Mouse (Mus musculus): ENCODE measurements around the gene Adgrl3. TPM values are rescaled to one million over a fixed set of nuclear protein-coding genes. Genes with fewer than 3 reads are reported as not detected.

Gene Adgrl3
- polyA plus RNA-seq, 1 experiment from 2014 or later: 8.5 TPM

GRCm38 (mm10) chr5:81077031-81077430 is 57.1 kb downstream of the Adgrl3 start:
- Histone ChIP-seq H3K9me3 (ENCODE audit: control insufficient read depth, low read length) (no peaks in the 10 kb centered on the region), H3K27ac (replicated peaks in 1 of 2; ENCODE audit: control insufficient read depth in 1 of 2, insufficient read depth in 1 of 2, low read depth in 2 of 2, low read length in 2 of 2) (no peak overlapping the region), H3K27me3 (ENCODE audit: control insufficient read depth, insufficient read depth, low read length) (no peaks in the 10 kb centered on the region), H3K4me3 (ENCODE audit: control insufficient read depth in 1 of 2, insufficient read depth in 1 of 2, low read depth in 1 of 2, low read length in 2 of 2) (no peak overlapping the region), H3K9ac (ENCODE audit: low read length) (no peak overlapping the region), H3K4me2 (ENCODE audit: low read length) (no peak overlapping the region), H3K4me1 (ENCODE audit: control insufficient read depth in 2 of 2, insufficient read depth in 2 of 2, low read length in 2 of 2) (peaks cover 2 to 5% of the 10 kb centered on the region in 2 experiments; a peak in 2 of 4 replicates), H3K36me3 (ENCODE audit: control insufficient read depth, insufficient read depth, low read length) (no peaks in the 10 kb centered on the region)
- WGBS: 91% methylated on average over 7 of the region's 7 CpGs
- ATAC-seq (ENCODE audit: insufficient number of reproducible peaks, insufficient read depth, low FRiP score, low read depth): no peak

- no peak overlapping the region for H3K4me2 ChIP-seq (ENCODE audit: low read length)
- H3K9ac ChIP-seq (ENCODE audit: low read length): no peak overlapping the region
- no peaks in the 10 kb centered on the region for H3K27me3 ChIP-seq (ENCODE audit: control insufficient read depth, insufficient read depth, low read length)
- peaks cover 2 to 5% of the 10 kb centered on the region in 2 experiments; a peak in 2 of 4 replicates for H3K4me1 ChIP-seq (ENCODE audit: control insufficient read depth in 2 of 2, insufficient read depth in 2 of 2, low read length in 2 of 2)
- H3K9me3 ChIP-seq (ENCODE audit: control insufficient read depth, low read length): no peaks in the 10 kb centered on the region
- no peak overlapping the region for H3K4me3 ChIP-seq (ENCODE audit: control insufficient read depth in 1 of 2, insufficient read depth in 1 of 2, low read depth in 1 of 2, low read length in 2 of 2)
- 83% methylated on average over 1 of the region's 1 CpGs for WGBS
- no peaks in the 10 kb centered on the region for H3K36me3 ChIP-seq (ENCODE audit: control insufficient read depth, insufficient read depth, low read length)
- no peak overlapping the region for H3K27ac ChIP-seq (replicated peaks in 1 of 2; ENCODE audit: control insufficient read depth in 1 of 2, insufficient read depth in 1 of 2, low read depth in 2 of 2, low read length in 2 of 2)
- no peak for ATAC-seq (ENCODE audit: insufficient number of reproducible peaks, insufficient read depth, low FRiP score, low read depth)
These were observed 58.1 kb downstream of the Adgrl3 start for GRCm38 (mm10) chr5:81077990-81078389.

- Histone ChIP-seq H3K9me3 (ENCODE audit: control insufficient read depth, low read length) (no peaks in the 10 kb centered on the region), H3K4me2 (ENCODE audit: low read length) (no peak overlapping the region), H3K4me1 (ENCODE audit: control insufficient read depth in 2 of 2, insufficient read depth in 2 of 2, low read length in 2 of 2) (0 out of 4 replicates have a peak, but pooled peaks cover 0 to 2% of the 10 kb centered on the region in 2 experiments), H3K27ac (replicated peaks in 1 of 2; ENCODE audit: control insufficient read depth in 1 of 2, insufficient read depth in 1 of 2, low read depth in 2 of 2, low read length in 2 of 2) (no peak overlapping the region), H3K9ac (ENCODE audit: low read length) (no peak overlapping the region), H3K27me3 (ENCODE audit: control insufficient read depth, insufficient read depth, low read length) (no peaks in the 10 kb centered on the region), H3K36me3 (ENCODE audit: control insufficient read depth, insufficient read depth, low read length) (no peaks in the 10 kb centered on the region), H3K4me3 (ENCODE audit: control insufficient read depth in 1 of 2, insufficient read depth in 1 of 2, low read depth in 1 of 2, low read length in 2 of 2) (no peak overlapping the region)
- ATAC-seq (ENCODE audit: insufficient number of reproducible peaks, insufficient read depth, low FRiP score, low read depth): no peak
- 76% methylated on average over 5 of the region's 5 CpGs for WGBS
These were observed 63.9 kb downstream of the Adgrl3 start for GRCm38 (mm10) chr5:81083698-81084360.

- 61% methylated on average over 4 of the region's 4 CpGs for WGBS
- H3K27ac ChIP-seq (replicated peaks in 1 of 2; ENCODE audit: control insufficient read depth in 1 of 2, insufficient read depth in 1 of 2, low read depth in 2 of 2, low read length in 2 of 2): no peak overlapping the region
- no peaks in the 10 kb centered on the region for H3K27me3 ChIP-seq (ENCODE audit: control insufficient read depth, insufficient read depth, low read length)
- no peaks in the 10 kb centered on the region for H3K9me3 ChIP-seq (ENCODE audit: control insufficient read depth, low read length)
- H3K4me1 ChIP-seq (ENCODE audit: control insufficient read depth in 2 of 2, insufficient read depth in 2 of 2, low read length in 2 of 2): 0 out of 4 replicates have a peak, but pooled peaks cover 0 to 2% of the 10 kb centered on the region in 2 experiments
- ATAC-seq (ENCODE audit: insufficient number of reproducible peaks, insufficient read depth, low FRiP score, low read depth): no peak
- H3K4me2 ChIP-seq (ENCODE audit: low read length): no peak overlapping the region
- H3K9ac ChIP-seq (ENCODE audit: low read length): no peak overlapping the region
- H3K36me3 ChIP-seq (ENCODE audit: control insufficient read depth, insufficient read depth, low read length): no peaks in the 10 kb centered on the region
- no peak overlapping the region for H3K4me3 ChIP-seq (ENCODE audit: control insufficient read depth in 1 of 2, insufficient read depth in 1 of 2, low read depth in 1 of 2, low read length in 2 of 2)
These were observed 65.2 kb downstream of the Adgrl3 start for GRCm38 (mm10) chr5:81085152-81085551.

GRCm38 (mm10) chr5:81088667-81089066 is 68.7 kb downstream of the Adgrl3 start:
- no peak overlapping the region for H3K9ac ChIP-seq (ENCODE audit: low read length)
- no peaks in the 10 kb centered on the region for H3K9me3 ChIP-seq (ENCODE audit: control insufficient read depth, low read length)
- WGBS: 94% methylated on average over 2 of the region's 2 CpGs
- ATAC-seq (ENCODE audit: insufficient number of reproducible peaks, insufficient read depth, low FRiP score, low read depth): no peak
- H3K27me3 ChIP-seq (ENCODE audit: control insufficient read depth, insufficient read depth, low read length): no peaks in the 10 kb centered on the region
- 0 out of 4 replicates have a peak, but pooled peaks cover 0 to 2% of the 10 kb centered on the region in 2 experiments for H3K4me1 ChIP-seq (ENCODE audit: control insufficient read depth in 2 of 2, insufficient read depth in 2 of 2, low read length in 2 of 2)
- H3K36me3 ChIP-seq (ENCODE audit: control insufficient read depth, insufficient read depth, low read length): no peaks in the 10 kb centered on the region
- no peak overlapping the region for H3K4me3 ChIP-seq (ENCODE audit: control insufficient read depth in 1 of 2, insufficient read depth in 1 of 2, low read depth in 1 of 2, low read length in 2 of 2)
- H3K27ac ChIP-seq (replicated peaks in 1 of 2; ENCODE audit: control insufficient read depth in 1 of 2, insufficient read depth in 1 of 2, low read depth in 2 of 2, low read length in 2 of 2): no peak overlapping the region
- H3K4me2 ChIP-seq (ENCODE audit: low read length): no peak overlapping the region

GRCm38 (mm10) chr5:81094618-81095017 is 74.7 kb downstream of the Adgrl3 start:
- H3K9me3 ChIP-seq (ENCODE audit: control insufficient read depth, low read length): no peaks in the 10 kb centered on the region
- no peak for ATAC-seq (ENCODE audit: insufficient number of reproducible peaks, insufficient read depth, low FRiP score, low read depth)

GRCm38 (mm10) chr5:81097131-81097530 is 77.2 kb downstream of the Adgrl3 start:
- Histone ChIP-seq H3K9ac (ENCODE audit: low read length) (no peak overlapping the region), H3K36me3 (ENCODE audit: control insufficient read depth, insufficient read depth, low read length) (no peaks in the 10 kb centered on the region), H3K27ac (replicated peaks in 1 of 2; ENCODE audit: control insufficient read depth in 1 of 2, insufficient read depth in 1 of 2, low read depth in 2 of 2, low read length in 2 of 2) (no peak overlapping the region), H3K9me3 (ENCODE audit: control insufficient read depth, low read length) (no peaks in the 10 kb centered on the region), H3K27me3 (ENCODE audit: control insufficient read depth, insufficient read depth, low read length) (no peaks in the 10 kb centered on the region), H3K4me2 (ENCODE audit: low read length) (no peak overlapping the region), H3K4me3 (ENCODE audit: control insufficient read depth in 1 of 2, insufficient read depth in 1 of 2, low read depth in 1 of 2, low read length in 2 of 2) (no peak overlapping the region), H3K4me1 (ENCODE audit: control insufficient read depth in 2 of 2, insufficient read depth in 2 of 2, low read length in 2 of 2) (no peaks in the 10 kb centered on the region)
- ATAC-seq (ENCODE audit: insufficient number of reproducible peaks, insufficient read depth, low FRiP score, low read depth): no peak
- WGBS: 81% methylated on average over 4 of the region's 4 CpGs

More at GRCm38 (mm10) chr5:81094618-81095017, 74.7 kb downstream of the Adgrl3 start:
- H3K4me3 ChIP-seq (ENCODE audit: control insufficient read depth in 1 of 2, insufficient read depth in 1 of 2, low read depth in 1 of 2, low read length in 2 of 2): no peak overlapping the region
- H3K4me1 ChIP-seq (ENCODE audit: control insufficient read depth in 2 of 2, insufficient read depth in 2 of 2, low read length in 2 of 2): no peaks in the 10 kb centered on the region
- no peaks in the 10 kb centered on the region for H3K36me3 ChIP-seq (ENCODE audit: control insufficient read depth, insufficient read depth, low read length)
- 86% methylated on average over 3 of the region's 3 CpGs for WGBS
- no peak overlapping the region for H3K4me2 ChIP-seq (ENCODE audit: low read length)
- no peak overlapping the region for H3K27ac ChIP-seq (replicated peaks in 1 of 2; ENCODE audit: control insufficient read depth in 1 of 2, insufficient read depth in 1 of 2, low read depth in 2 of 2, low read length in 2 of 2)
- H3K27me3 ChIP-seq (ENCODE audit: control insufficient read depth, insufficient read depth, low read length): no peaks in the 10 kb centered on the region
- no peak overlapping the region for H3K9ac ChIP-seq (ENCODE audit: low read length)

GRCm38 (mm10) chr5:81107431-81107830 is 87.5 kb downstream of the Adgrl3 start:
- H3K36me3 ChIP-seq (ENCODE audit: control insufficient read depth, insufficient read depth, low read length): no peaks in the 10 kb centered on the region
- no peaks in the 10 kb centered on the region for H3K9me3 ChIP-seq (ENCODE audit: control insufficient read depth, low read length)
- ATAC-seq (ENCODE audit: insufficient number of reproducible peaks, insufficient read depth, low FRiP score, low read depth): no peak
- no peaks in the 10 kb centered on the region for H3K4me1 ChIP-seq (ENCODE audit: control insufficient read depth in 2 of 2, insufficient read depth in 2 of 2, low read length in 2 of 2)
- WGBS: 89% methylated on average over 1 of the region's 1 CpGs
- H3K27me3 ChIP-seq (ENCODE audit: control insufficient read depth, insufficient read depth, low read length): no peaks in the 10 kb centered on the region
- H3K4me3 ChIP-seq (ENCODE audit: control insufficient read depth in 1 of 2, insufficient read depth in 1 of 2, low read depth in 1 of 2, low read length in 2 of 2): no peak overlapping the region
- no peak overlapping the region for H3K4me2 ChIP-seq (ENCODE audit: low read length)
- no peak overlapping the region for H3K9ac ChIP-seq (ENCODE audit: low read length)
- H3K27ac ChIP-seq (replicated peaks in 1 of 2; ENCODE audit: control insufficient read depth in 1 of 2, insufficient read depth in 1 of 2, low read depth in 2 of 2, low read length in 2 of 2): no peak overlapping the region
